ENCODE assay signal across 21 mouse cellular contexts in genomic region chrX:77563616-77564015, GRCm38 (mm10).
"Had no signal": no experiment of that assay in that cellular context is flagged by ENCODE, and none has a peak within 500 bp of the region (broad histone marks: within the 10 kb centered on the region; RNA-seq: fewer than 3 reads in every experiment).

No protein-coding gene starts in this region.

- DNase-seq: heart, postnatal 10 days; heart, postnatal 14 days; heart, postnatal 36 days; heart, postnatal 4 days; kidney, adult 11 months; kidney, adult 18-20 months; kidney, adult 2 months; kidney, adult 8-10 months; kidney, postnatal 10 days; kidney, postnatal 14 days; kidney, postnatal 25 days; kidney, postnatal 36 days; kidney, postnatal 4 days; layer of hippocampus, adult 9-11 months; layer of hippocampus, postnatal 36 days had no signal

- ATAC-seq: hindbrain, embryonic 16.5 days; hindbrain, postnatal 0 days; inflammation-experienced regulatory T-cells, adult 6 months; intestine, embryonic 15.5 days; intestine, embryonic 16.5 days; intestine, postnatal 0 days had no signal
